Mouse (Mus musculus): ENCODE results near the gene Slc5a10. TPM values are rescaled to one million over a fixed set of nuclear protein-coding genes. Genes with fewer than 3 reads are reported as not detected.

The Slc5a10 gene
- 0.09 TPM in 1 of 2 replicates, not detected in the other for polyA plus RNA-seq (2016; fragmentation: Nextera tagmentation; extraction: Ambion mirVana)

GRCm38 (mm10) chr11:61720636-61721035, at the start of gene Slc5a10:
Gene Slc5a10 (minus strand): TSS chr11:61720826.
- Histone ChIP-seq H3K9me3 (no peaks in the 10 kb centered on the region), H3K27me3 (ENCODE audit: insufficient read depth, poor library complexity, severe bottlenecking) (no peaks in the 10 kb centered on the region), H3K4me1 (replicated peaks) (0 out of 2 replicates have a peak, but pooled peaks cover 9% of the 10 kb centered on the region), H3K36me3 (no peaks in the 10 kb centered on the region), H3K27ac (no peak within 1 kb of the TSS), H3K4me3 (no peak within 1 kb of the TSS)
- 87% methylated on average over 3 of the region's 3 CpGs for WGBS
- DNase-seq (ENCODE audit: low spot score), result no peak

- no peaks in the 10 kb centered on the region for H3K27me3 ChIP-seq (ENCODE audit: insufficient read depth, poor library complexity, severe bottlenecking)
- H3K36me3 ChIP-seq, result peaks cover 23% of the 10 kb centered on the region
- peaks cover 8% of the 10 kb centered on the region for H3K4me1 ChIP-seq (replicated peaks)
- H3K27ac ChIP-seq, result peak within 1 kb of the TSS; percentile 95
- peak within 1 kb of the TSS; percentile 71 for H3K4me3 ChIP-seq
- H3K9me3 ChIP-seq, result no peaks in the 10 kb centered on the region
- under 1% methylated on average over 51 of the region's 51 CpGs for WGBS
- peak; percentile 99 for DNase-seq (ENCODE audit: low spot score)
These were observed 41.2 kb upstream of the Slc5a10 start, which contains the start of gene Prpsap2 for GRCm38 (mm10) chr11:61761584-61762407. Gene Prpsap2 (minus strand): TSS chr11:61762088.

- no peak overlapping the region for H3K27ac ChIP-seq
- peak overlapping the region; percentile 71 for H3K4me3 ChIP-seq
- WGBS, result 76% methylated on average over 5 of the region's 5 CpGs
- DNase-seq (ENCODE audit: low spot score), result peak; percentile 12
- no peaks in the 10 kb centered on the region for H3K27me3 ChIP-seq (ENCODE audit: insufficient read depth, poor library complexity, severe bottlenecking)
- peaks cover 36% of the 10 kb centered on the region for H3K36me3 ChIP-seq
- peaks cover 8% of the 10 kb centered on the region for H3K4me1 ChIP-seq (replicated peaks)
- H3K9me3 ChIP-seq, result no peaks in the 10 kb centered on the region
These were observed 39.9 kb upstream of the Slc5a10 start for GRCm38 (mm10) chr11:61760518-61760917.

- no peak for DNase-seq (ENCODE audit: low spot score)
- H3K4me3 ChIP-seq, result no peak overlapping the region
- H3K9me3 ChIP-seq, result no peaks in the 10 kb centered on the region
- peaks cover 68% of the 10 kb centered on the region for H3K36me3 ChIP-seq
- no peaks in the 10 kb centered on the region for H3K27me3 ChIP-seq (ENCODE audit: insufficient read depth, poor library complexity, severe bottlenecking)
- no peak overlapping the region for H3K27ac ChIP-seq
- whole genome bisulfite sequencing, result 83% methylated on average over 2 of the region's 2 CpGs
- peaks cover 8% of the 10 kb centered on the region for H3K4me1 ChIP-seq (replicated peaks)
These were observed 36.5 kb upstream of the Slc5a10 start for GRCm38 (mm10) chr11:61757151-61757550.

- no peak for DNase-seq (ENCODE audit: low spot score)
- Histone ChIP-seq H3K36me3 (peaks cover 97% of the 10 kb centered on the region), H3K9me3 (no peaks in the 10 kb centered on the region), H3K27me3 (ENCODE audit: insufficient read depth, poor library complexity, severe bottlenecking) (no peaks in the 10 kb centered on the region), H3K4me3 (no peak overlapping the region), H3K27ac (no peak overlapping the region), H3K4me1 (replicated peaks) (no peaks in the 10 kb centered on the region)
- 86% methylated on average over 5 of the region's 5 CpGs for WGBS
These were observed 31.0 kb upstream of the Slc5a10 start for GRCm38 (mm10) chr11:61751612-61752011.

GRCm38 (mm10) chr11:61747161-61747560, 26.5 kb upstream of the Slc5a10 start:
- H3K9me3 ChIP-seq, result no peaks in the 10 kb centered on the region
- peaks cover 5% of the 10 kb centered on the region; the same call in 1 of the 2 replicates for H3K4me1 ChIP-seq (replicated peaks)
- peaks cover 94% of the 10 kb centered on the region for H3K36me3 ChIP-seq
- DNase-seq (ENCODE audit: low spot score), result no peak
- 81% methylated on average over 3 of the region's 3 CpGs for WGBS
- H3K27me3 ChIP-seq (ENCODE audit: insufficient read depth, poor library complexity, severe bottlenecking), result no peaks in the 10 kb centered on the region
- H3K27ac ChIP-seq, result no peak overlapping the region
- H3K4me3 ChIP-seq, result no peak overlapping the region

- Histone ChIP-seq H3K27me3 (ENCODE audit: insufficient read depth, poor library complexity, severe bottlenecking) (no peaks in the 10 kb centered on the region), H3K4me3 (no peak overlapping the region), H3K4me1 (replicated peaks) (peaks cover 5% of the 10 kb centered on the region; the same call in 1 of the 2 replicates), H3K9me3 (no peaks in the 10 kb centered on the region), H3K27ac (no peak overlapping the region), H3K36me3 (peaks cover 94% of the 10 kb centered on the region)
- no peak for DNase-seq (ENCODE audit: low spot score)
- 95% methylated on average over 9 of the region's 9 CpGs for WGBS
These were observed 25.2 kb upstream of the Slc5a10 start for GRCm38 (mm10) chr11:61745781-61746180.

GRCm38 (mm10) chr11:61744460-61744859, 23.8 kb upstream of the Slc5a10 start:
- 66% methylated on average over 3 of the region's 3 CpGs for WGBS
- H3K27me3 ChIP-seq (ENCODE audit: insufficient read depth, poor library complexity, severe bottlenecking), result no peaks in the 10 kb centered on the region
- H3K27ac ChIP-seq, result no peak overlapping the region
- peaks cover 5% of the 10 kb centered on the region; the same call in 1 of the 2 replicates for H3K4me1 ChIP-seq (replicated peaks)
- H3K36me3 ChIP-seq, result peaks cover 94% of the 10 kb centered on the region
- no peak overlapping the region for H3K4me3 ChIP-seq
- DNase-seq (ENCODE audit: low spot score), result peak; percentile 19
- H3K9me3 ChIP-seq, result no peaks in the 10 kb centered on the region

- no peak overlapping the region for H3K27ac ChIP-seq
- 61% methylated on average over 3 of the region's 3 CpGs for WGBS
- no peaks in the 10 kb centered on the region for H3K9me3 ChIP-seq
- DNase-seq (ENCODE audit: low spot score), result peak; percentile 43
- no peaks in the 10 kb centered on the region for H3K27me3 ChIP-seq (ENCODE audit: insufficient read depth, poor library complexity, severe bottlenecking)
- H3K4me1 ChIP-seq (replicated peaks), result peaks cover 5% of the 10 kb centered on the region; the same call in 1 of the 2 replicates
- peaks cover 94% of the 10 kb centered on the region for H3K36me3 ChIP-seq
- H3K4me3 ChIP-seq, result no peak overlapping the region
These were observed 23.1 kb upstream of the Slc5a10 start for GRCm38 (mm10) chr11:61743768-61744167.

- no peak for DNase-seq (ENCODE audit: low spot score)
- Histone ChIP-seq H3K27ac (no peak overlapping the region), H3K4me1 (replicated peaks) (peaks cover 5% of the 10 kb centered on the region; the same call in 1 of the 2 replicates), H3K9me3 (no peaks in the 10 kb centered on the region), H3K4me3 (no peak overlapping the region), H3K36me3 (peaks cover 95% of the 10 kb centered on the region), H3K27me3 (ENCODE audit: insufficient read depth, poor library complexity, severe bottlenecking) (no peaks in the 10 kb centered on the region)
- 95% methylated on average over 1 of the region's 1 CpGs for WGBS
These were observed 19.9 kb upstream of the Slc5a10 start for GRCm38 (mm10) chr11:61740500-61740899.

GRCm38 (mm10) chr11:61737290-61737689, 16.7 kb upstream of the Slc5a10 start:
- Histone ChIP-seq H3K36me3 (peaks cover 99% of the 10 kb centered on the region), H3K4me3 (no peak overlapping the region), H3K4me1 (replicated peaks) (no peaks in the 10 kb centered on the region), H3K9me3 (no peaks in the 10 kb centered on the region), H3K27me3 (ENCODE audit: insufficient read depth, poor library complexity, severe bottlenecking) (no peaks in the 10 kb centered on the region), H3K27ac (no peak overlapping the region)
- DNase-seq (ENCODE audit: low spot score), result no peak
- 87% methylated on average over 1 of the region's 1 CpGs for WGBS

- no peak for DNase-seq (ENCODE audit: low spot score)
- 90% methylated on average over 7 of the region's 7 CpGs for WGBS
These were observed 12.0 kb upstream of the Slc5a10 start for GRCm38 (mm10) chr11:61732672-61733071.

GRCm38 (mm10) chr11:61728037-61728436, 7.4 kb upstream of the Slc5a10 start:
- peaks cover 68% of the 10 kb centered on the region for H3K36me3 ChIP-seq
- H3K4me1 ChIP-seq (replicated peaks), result no peaks in the 10 kb centered on the region
- H3K27ac ChIP-seq, result no peak overlapping the region
- H3K9me3 ChIP-seq, result no peaks in the 10 kb centered on the region
- no peak overlapping the region for H3K4me3 ChIP-seq
- no peaks in the 10 kb centered on the region for H3K27me3 ChIP-seq (ENCODE audit: insufficient read depth, poor library complexity, severe bottlenecking)
- no peak for DNase-seq (ENCODE audit: low spot score)
- 88% methylated on average over 2 of the region's 2 CpGs for WGBS

More at GRCm38 (mm10) chr11:61732672-61733071, 12.0 kb upstream of the Slc5a10 start:
- Histone ChIP-seq H3K4me1 (replicated peaks) (no peaks in the 10 kb centered on the region), H3K27ac (no peak overlapping the region), H3K4me3 (no peak overlapping the region), H3K36me3 (peaks cover 97% of the 10 kb centered on the region), H3K27me3 (ENCODE audit: insufficient read depth, poor library complexity, severe bottlenecking) (no peaks in the 10 kb centered on the region), H3K9me3 (no peaks in the 10 kb centered on the region)

All from hindbrain, embryonic 10.5 days (tissue).